Mouse (Mus musculus) heart, adult 11 months (tissue): Measurements from ENCODE around the gene Irgq.
"Not testable (repeated sequence)": the region's sequence is repeated elsewhere in the genome, so short reads cannot be mapped to it uniquely, and the experiment has no call there.

ENCODE experiments used
- DNase-seq: peaks from one replicate; pipeline ENCODE4 v3.0.0; 2022

Gene Irgq

GRCm38 (mm10) chr7:24530062-24530931 lies at the start of gene Irgq:
Gene Irgq (plus strand): TSS chr7:24530689.
- DNase-seq: peak; percentile 100

- DNase-seq: no peak
Observed at GRCm38 (mm10) chr7:24480986-24481473, 49.5 kb upstream of the Irgq start.

- peak; percentile 99 for DNase-seq
Observed at GRCm38 (mm10) chr7:24481474-24482207, 48.8 kb upstream of the Irgq start, which contains the start of gene Cadm4. Gene Cadm4 (plus strand): TSS chr7:24482023.

GRCm38 (mm10) chr7:24482208-24483020 lies 48.1 kb upstream of the Irgq start:
- DNase-seq: no peak

GRCm38 (mm10) chr7:24483291-24483690 lies 47.2 kb upstream of the Irgq start:
- not testable (repeated sequence) for DNase-seq

GRCm38 (mm10) chr7:24485481-24485880 lies 45.0 kb upstream of the Irgq start:
- DNase-seq: no peak

GRCm38 (mm10) chr7:24486654-24487130 lies 43.8 kb upstream of the Irgq start:
- no peak for DNase-seq

- no peak for DNase-seq
Observed at GRCm38 (mm10) chr7:24487403-24487802, 43.1 kb upstream of the Irgq start.

- DNase-seq: no peak
Observed at GRCm38 (mm10) chr7:24488303-24488702, 42.2 kb upstream of the Irgq start.

GRCm38 (mm10) chr7:24499856-24500577 lies 30.5 kb upstream of the Irgq start:
- DNase-seq: no peak

GRCm38 (mm10) chr7:24500929-24501328 lies 29.6 kb upstream of the Irgq start:
- no peak for DNase-seq

GRCm38 (mm10) chr7:24501492-24501891 lies 29.0 kb upstream of the Irgq start:
- DNase-seq: no peak

- no peak for DNase-seq
Observed at GRCm38 (mm10) chr7:24504004-24504403, 26.5 kb upstream of the Irgq start.

- no peak for DNase-seq
Observed at GRCm38 (mm10) chr7:24504868-24505267, 25.6 kb upstream of the Irgq start.

GRCm38 (mm10) chr7:24505447-24506064 lies 24.9 kb upstream of the Irgq start:
- no peak for DNase-seq

GRCm38 (mm10) chr7:24506065-24506459 lies 24.4 kb upstream of the Irgq start:
- no peak for DNase-seq

GRCm38 (mm10) chr7:24506476-24506837 lies 24.0 kb upstream of the Irgq start:
- peak; percentile 94 for DNase-seq

GRCm38 (mm10) chr7:24506838-24507725 lies 23.4 kb upstream of the Irgq start, which contains the start of gene Zfp428:
Gene Zfp428 (plus strand): TSS chr7:24507006.
- peak; percentile 99 for DNase-seq

GRCm38 (mm10) chr7:24507726-24508114 lies 22.8 kb upstream of the Irgq start:
- no peak for DNase-seq

- no peak for DNase-seq
Observed at GRCm38 (mm10) chr7:24512355-24512754, 18.1 kb upstream of the Irgq start, which contains the start of gene AC161166.1. Gene AC161166.1 (minus strand): TSS chr7:24512455.
